Mouse (Mus musculus): Measurements from ENCODE around the gene Trim17.

Trim17 gene

GRCm38 (mm10) chr11:58991911-58992310 is 37.4 kb downstream of the Trim17 start:
- in situ Hi-C loops (cut with MboI, MseI), result no loop called here

- in situ Hi-C loops (cut with MboI, MseI), result no loop called here
Measured at GRCm38 (mm10) chr11:58993091-58993670, 38.7 kb downstream of the Trim17 start.

- in situ Hi-C loops (cut with MboI, MseI), result no loop called here
Measured at GRCm38 (mm10) chr11:58994337-58994826, 39.9 kb downstream of the Trim17 start.

GRCm38 (mm10) chr11:58995061-58995806 is 40.7 kb downstream of the Trim17 start:
- in situ Hi-C loops (cut with MboI, MseI), result no loop called here

GRCm38 (mm10) chr11:58995807-58996370 is 41.4 kb downstream of the Trim17 start:
- in situ Hi-C loops (cut with MboI, MseI), result no loop called here

GRCm38 (mm10) chr11:58997541-58997940 is 43.1 kb downstream of the Trim17 start:
- in situ Hi-C loops (cut with MboI, MseI), result no loop called here

- in situ Hi-C loops (cut with MboI, MseI), result no loop called here
Measured at GRCm38 (mm10) chr11:58999158-58999557, 44.7 kb downstream of the Trim17 start.

- in situ Hi-C loops (cut with MboI, MseI), result loop anchor here (10.0 kb wide), 1 partner anchor 255 kb away; no protein-coding TSS in a partner anchor
Measured at GRCm38 (mm10) chr11:58999830-59000229, 45.3 kb downstream of the Trim17 start.

- in situ Hi-C loops (cut with MboI, MseI), result loop anchor here (10.0 kb wide), 1 partner anchor 256 kb away; no protein-coding TSS in a partner anchor
Measured at GRCm38 (mm10) chr11:59000635-59001034, 46.1 kb downstream of the Trim17 start.

GRCm38 (mm10) chr11:59002327-59003079 is 48.0 kb downstream of the Trim17 start:
- in situ Hi-C loops (cut with MboI, MseI), result loop anchor here (10.0 kb wide), 1 partner anchor 258 kb away; no protein-coding TSS in a partner anchor

GRCm38 (mm10) chr11:59015052-59015451 is 60.6 kb downstream of the Trim17 start:
- in situ Hi-C loops (cut with MboI, MseI), result loop anchor here (5.0 kb wide), 1 partner anchor 247 kb away; no protein-coding TSS in a partner anchor
